Mouse (Mus musculus): ENCODE data around the gene Slc10a3. TPM values are rescaled to one million over a fixed set of nuclear protein-coding genes. Genes with fewer than 3 reads are reported as not detected.

The Slc10a3 gene
- total RNA-seq, 4 experiments from 2014 or later, result 2.6 to 3.4 (median 2.9) TPM

Other genes with a start within 250 kb of the Slc10a3 start
- gene Opn1mw, start 245.9 kb downstream of the Slc10a3 start, total RNA-seq (2022), result under 1 TPM in 2 of 4 experiments, not detected in 2; 0.45 to 0.83 TPM
- 10 to 100 TPM; 85.8 to 96.1 (median 91.7) TPM for gene Mecp2, start 238.0 kb downstream of the Slc10a3 start, total RNA-seq (2022)
- not detected for gene Tex28, start 205.5 kb downstream of the Slc10a3 start, total RNA-seq (2022)
- gene Tktl1, start 196.1 kb downstream of the Slc10a3 start, total RNA-seq (2022), result under 1 TPM in 2 of 4 experiments, not detected in 2; 0.20 to 0.24 TPM
- gene Flna, start 123.5 kb downstream of the Slc10a3 start, total RNA-seq (2022), result 100 to 1,000 TPM in 1 of 4 experiments, 10 to 100 TPM in 3; 70.1 to 101 (median 86.8) TPM
- gene Emd, start 118.7 kb downstream of the Slc10a3 start, total RNA-seq (2022), result 10 to 100 TPM; 33.0 to 42.3 (median 35.6) TPM
- gene Rpl10, start 102.5 kb downstream of the Slc10a3 start, total RNA-seq (2022), result 100 to 1,000 TPM; 106 to 243 (median 166) TPM
- 10 to 100 TPM; 64.2 to 86.3 (median 75.9) TPM for gene Taz, start 91.4 kb downstream of the Slc10a3 start, total RNA-seq (2022)
- 1 to 10 TPM; 2.9 to 7.3 (median 5.2) TPM for gene Dnase1l1, start 91.0 kb downstream of the Slc10a3 start, total RNA-seq (2022)
- gene Atp6ap1, start 76.3 kb downstream of the Slc10a3 start, total RNA-seq (2022), result 100 to 1,000 TPM; 325 to 354 (median 338) TPM
- 100 to 1,000 TPM; 637 to 728 (median 671) TPM for gene Gdi1, start 68.4 kb downstream of the Slc10a3 start, total RNA-seq (2022)
- gene Fam50a, start 60.3 kb downstream of the Slc10a3 start, total RNA-seq (2022), result 10 to 100 TPM; 28.7 to 39.4 (median 30.9) TPM
- gene Plxna3, start 44.3 kb downstream of the Slc10a3 start, total RNA-seq (2022), result 10 to 100 TPM; 30.0 to 38.9 (median 33.1) TPM
- gene Lage3, start 19.7 kb downstream of the Slc10a3 start, total RNA-seq (2022), result 10 to 100 TPM; 23.8 to 28.8 (median 26.8) TPM
- gene Ubl4a, start 131 bp downstream of the Slc10a3 start, total RNA-seq (2022), result 10 to 100 TPM; 53.8 to 75.5 (median 62.2) TPM
- gene Fam3a, start 19.9 kb upstream of the Slc10a3 start, total RNA-seq (2022), result 10 to 100 TPM; 18.1 to 27.3 (median 21.7) TPM
- 10 to 100 TPM; 46.2 to 56.7 (median 50.2) TPM for gene Ikbkg, start 19.9 kb upstream of the Slc10a3 start, total RNA-seq (2022)
- 10 to 100 TPM; 28.2 to 36.7 (median 30.9) TPM for gene G6pdx, start 55.8 kb upstream of the Slc10a3 start, total RNA-seq (2022)
- not detected for gene Gm6880, start 108.0 kb upstream of the Slc10a3 start, total RNA-seq (2022)
- not detected for gene Olfr1326-ps1, start 201.5 kb upstream of the Slc10a3 start, total RNA-seq (2022)
- gene Olfr1325, start 219.3 kb upstream of the Slc10a3 start, total RNA-seq (2022), result not detected